11 mouse cellular contexts compared by ENCODE assay signal in the genomic region with DNA sequence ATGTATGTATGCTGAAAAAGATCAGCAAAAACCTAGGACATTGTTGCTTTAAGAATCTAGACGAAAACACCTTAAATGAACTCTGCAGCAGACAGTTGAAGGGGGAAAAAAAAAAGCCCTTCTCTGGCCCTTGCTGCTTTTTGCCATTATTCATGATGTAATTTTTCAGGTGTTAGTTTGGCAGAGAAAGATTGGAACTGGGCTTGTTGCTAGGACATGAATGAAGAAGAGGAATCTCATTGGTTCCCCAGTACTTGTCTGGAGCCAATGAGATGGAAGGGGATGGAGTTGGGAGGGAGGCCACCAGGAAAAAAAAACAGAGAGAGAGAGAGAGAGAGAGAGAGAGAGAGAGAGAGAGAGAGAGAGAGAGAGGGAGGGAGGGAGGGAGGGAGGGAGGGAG.
A peak's percentile ranks its signal among the peaks of the same experiment; 100 is the strongest.
DNase-seq lines count a peak whose midpoint lies in the region; ATAC-seq and TF ChIP-seq lines count a peak whose summit lies in the region.
"Had no signal": no experiment of that assay in that cellular context is flagged by ENCODE, and none has a peak within 500 bp of the region (broad histone marks: within the 10 kb centered on the region; RNA-seq: fewer than 3 reads in every experiment).

No protein-coding gene starts in this region.

- no peak overlapping the region for H3K27ac ChIP-seq in lung, embryonic 14.5 days (ENCODE audit: low read depth)
- H3K27ac ChIP-seq in embryonic facial prominence, embryonic 10.5 days (replicated peaks), result peak overlapping the region; percentile 67; the same call in 1 of the 2 replicates
- peak overlapping the region; percentile 99; the same call in 1 of the 2 replicates for H3K27ac ChIP-seq in hindbrain, embryonic 13.5 days
- H3K27ac ChIP-seq in neural tube, embryonic 15.5 days (replicated peaks), result peak overlapping the region; percentile 97

- WGBS in lung, embryonic 14.5 days, result 29% methylated on average over 1 of the region's 1 CpGs
- 40% methylated on average over 1 of the region's 1 CpGs for WGBS in lung, adult 2 months
- 32% methylated on average over 1 of the region's 1 CpGs for WGBS in embryonic facial prominence, embryonic 10.5 days
- 39% methylated on average over 1 of the region's 1 CpGs for WGBS in hindbrain, embryonic 13.5 days
- WGBS in neural tube, embryonic 15.5 days, result 5% methylated on average over 1 of the region's 1 CpGs

- H3K27me3 ChIP-seq in lung, embryonic 14.5 days (ENCODE audit: insufficient read depth, low read length), result no peaks in the 10 kb centered on the region
- H3K27me3 ChIP-seq in embryonic facial prominence, embryonic 10.5 days (replicated peaks; ENCODE audit: low read depth, poor library complexity, severe bottlenecking), result no peaks in the 10 kb centered on the region
- no peaks in the 10 kb centered on the region for H3K27me3 ChIP-seq in hindbrain, embryonic 13.5 days
- H3K27me3 ChIP-seq in neural tube, embryonic 15.5 days (replicated peaks), result no peaks in the 10 kb centered on the region
- H3K27me3 ChIP-seq: heart, embryonic 15.5 days had no signal

- peak; percentile 49 for DNase-seq in lung, embryonic 14.5 days
- DNase-seq in lung, adult 2 months, result no peak
- DNase-seq in embryonic facial prominence, embryonic 10.5 days (ENCODE audit: low spot score), result no peak
- no peak for DNase-seq in cerebellum, adult 9-11 months
- DNase-seq in thymus, postnatal 25 days, result no peak
- DNase-seq in heart, postnatal 4 days, result no peak
- DNase-seq: cerebellum, adult 11-12 months; thymus, postnatal 36 days had no signal

- H3K9ac ChIP-seq in lung, embryonic 14.5 days, result no peak overlapping the region
- H3K9ac ChIP-seq in hindbrain, embryonic 13.5 days, result no peak overlapping the region
- H3K9ac ChIP-seq in neural tube, embryonic 15.5 days (replicated peaks), result no peak overlapping the region

- TF ChIP-seq POLR2A in lung, adult 2 months (IDR thresholded peaks at IDR 0.05; ENCODE audit: borderline replicate concordance, extremely low read depth, low read depth, low read length), result no peak

- TF ChIP-seq CTCF in lung, embryonic 14.5 days (IDR thresholded peaks at IDR 0.05; ENCODE audit: low read depth), result no peak
- no peak for TF ChIP-seq CTCF in lung, adult 2 months (IDR thresholded peaks at IDR 0.05; ENCODE audit: insufficient read depth, low read length)

- no peaks in the 10 kb centered on the region for H3K36me3 ChIP-seq in lung, embryonic 14.5 days (ENCODE audit: insufficient read depth)
- H3K36me3 ChIP-seq in embryonic facial prominence, embryonic 10.5 days (replicated peaks), result no peaks in the 10 kb centered on the region
- no peaks in the 10 kb centered on the region for H3K36me3 ChIP-seq in hindbrain, embryonic 13.5 days
- no peaks in the 10 kb centered on the region for H3K36me3 ChIP-seq in neural tube, embryonic 15.5 days
- H3K36me3 ChIP-seq: heart, embryonic 15.5 days had no signal

- H3K4me2 ChIP-seq in lung, embryonic 14.5 days, result no peak overlapping the region
- no peak overlapping the region for H3K4me2 ChIP-seq in hindbrain, embryonic 13.5 days
- H3K4me2 ChIP-seq in neural tube, embryonic 15.5 days, result peak overlapping the region; percentile 77; the same call in 1 of the 2 replicates

- peaks cover 25% of the 10 kb centered on the region for H3K4me1 ChIP-seq in lung, embryonic 14.5 days (ENCODE audit: insufficient read depth)
- H3K4me1 ChIP-seq in lung, adult 2 months (ENCODE audit: control insufficient read depth, insufficient read depth, low read length), result peaks cover 3% of the 10 kb centered on the region; the same call in 1 of the 2 replicates
- peaks cover 65% of the 10 kb centered on the region for H3K4me1 ChIP-seq in embryonic facial prominence, embryonic 10.5 days
- H3K4me1 ChIP-seq in hindbrain, embryonic 13.5 days (replicated peaks), result peaks cover 54% of the 10 kb centered on the region
- H3K4me1 ChIP-seq in neural tube, embryonic 15.5 days, result peaks cover 57% of the 10 kb centered on the region

- ATAC-seq in lung, embryonic 14.5 days (ENCODE audit: insufficient read depth), result no peak
- ATAC-seq in hindbrain, embryonic 13.5 days (ENCODE audit: low FRiP score), result no peak
- peak; percentile 49; the same call in 1 of the 2 replicates for ATAC-seq in neural tube, embryonic 15.5 days (ENCODE audit: low FRiP score)

- no peak overlapping the region for H3K4me3 ChIP-seq in lung, embryonic 14.5 days (ENCODE audit: low read depth, low read length)
- no peak overlapping the region for H3K4me3 ChIP-seq in lung, adult 2 months (replicated peaks; ENCODE audit: extremely low read depth, low read depth, low read length)
- H3K4me3 ChIP-seq in embryonic facial prominence, embryonic 10.5 days, result no peak overlapping the region
- no peak overlapping the region for H3K4me3 ChIP-seq in hindbrain, embryonic 13.5 days
- no peak overlapping the region for H3K4me3 ChIP-seq in neural tube, embryonic 15.5 days (replicated peaks)

- H3K9me3 ChIP-seq in lung, embryonic 14.5 days (ENCODE audit: low read depth, low read length), result no peaks in the 10 kb centered on the region
- H3K9me3 ChIP-seq in embryonic facial prominence, embryonic 10.5 days, result no peaks in the 10 kb centered on the region
- H3K9me3 ChIP-seq in hindbrain, embryonic 13.5 days, result no peaks in the 10 kb centered on the region
- H3K9me3 ChIP-seq in neural tube, embryonic 15.5 days (replicated peaks), result no peaks in the 10 kb centered on the region
- H3K9me3 ChIP-seq: heart, embryonic 15.5 days had no signal
